In the genomic region with DNA sequence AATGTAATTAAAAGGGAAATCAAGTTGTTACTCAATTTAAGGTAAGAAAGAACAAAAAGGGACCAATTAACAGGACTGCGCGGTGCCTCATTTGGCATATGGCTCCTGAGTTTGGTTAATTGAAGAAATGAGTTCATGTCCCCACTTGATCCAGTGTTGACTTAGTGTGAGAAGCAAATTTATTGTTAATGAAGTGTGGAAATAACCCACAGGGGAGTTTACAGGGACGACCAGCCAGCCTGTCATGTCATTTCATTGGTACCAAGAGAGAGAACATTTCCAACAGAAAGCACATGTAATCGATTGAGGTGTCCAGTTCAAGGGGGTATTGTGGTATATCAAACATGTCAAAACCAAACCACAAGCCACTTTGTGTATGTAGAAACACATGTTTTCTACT, we compare ENCODE assay signal across 26 mouse cellular contexts.
A peak's percentile ranks its signal among the peaks of the same experiment; 100 is the strongest.
DNase-seq lines count a peak whose midpoint lies in the region; ATAC-seq and TF ChIP-seq lines count a peak whose summit lies in the region.
"Had no signal": no experiment of that assay in that cellular context is flagged by ENCODE, and none has a peak within 500 bp of the region (broad histone marks: within the 10 kb centered on the region; RNA-seq: fewer than 3 reads in every experiment).

No protein-coding gene starts in this region.

- no peak overlapping the region for H3K27ac ChIP-seq in forebrain, embryonic 14.5 days (ENCODE audit: low read depth, low read length)
- no peak overlapping the region for H3K27ac ChIP-seq in forebrain, postnatal 0 days (ENCODE audit: low read depth, low read length)
- H3K27ac ChIP-seq in neural tube, embryonic 12.5 days: no peak overlapping the region
- H3K27ac ChIP-seq: embryonic facial prominence, embryonic 10.5 days; embryonic facial prominence, embryonic 13.5 days; heart, embryonic 15.5 days; hindbrain, embryonic 10.5 days; hindbrain, embryonic 13.5 days; intestine, embryonic 15.5 days had no signal

- no peaks in the 10 kb centered on the region for H3K4me1 ChIP-seq in forebrain, embryonic 14.5 days (ENCODE audit: control insufficient read depth, insufficient read depth, low read length)
- H3K4me1 ChIP-seq in forebrain, postnatal 0 days (ENCODE audit: insufficient read depth): no peaks in the 10 kb centered on the region
- H3K4me1 ChIP-seq in neural tube, embryonic 12.5 days: no peaks in the 10 kb centered on the region
- H3K4me1 ChIP-seq: embryonic facial prominence, embryonic 10.5 days; embryonic facial prominence, embryonic 13.5 days; heart, embryonic 12.5 days; heart, embryonic 15.5 days; hindbrain, embryonic 10.5 days; hindbrain, embryonic 13.5 days; intestine, embryonic 15.5 days had no signal

- no peak overlapping the region for H3K9ac ChIP-seq in forebrain, embryonic 14.5 days (ENCODE audit: low read length)
- no peak overlapping the region for H3K9ac ChIP-seq in forebrain, postnatal 0 days
- H3K9ac ChIP-seq in neural tube, embryonic 12.5 days: no peak overlapping the region
- H3K9ac ChIP-seq: embryonic facial prominence, embryonic 13.5 days; heart, embryonic 12.5 days; heart, embryonic 15.5 days; hindbrain, embryonic 13.5 days; intestine, embryonic 15.5 days had no signal

- TF ChIP-seq CTCF in forebrain, postnatal 0 days (IDR thresholded peaks at IDR 0.05; ENCODE audit: low read depth): no peak

- H3K4me2 ChIP-seq in forebrain, embryonic 14.5 days (ENCODE audit: low read length): no peak overlapping the region
- no peak overlapping the region for H3K4me2 ChIP-seq in forebrain, postnatal 0 days (ENCODE audit: low read depth)
- no peak overlapping the region for H3K4me2 ChIP-seq in neural tube, embryonic 12.5 days (replicated peaks)
- H3K4me2 ChIP-seq: embryonic facial prominence, embryonic 13.5 days; heart, embryonic 12.5 days; heart, embryonic 15.5 days; hindbrain, embryonic 13.5 days; intestine, embryonic 15.5 days had no signal

- no peaks in the 10 kb centered on the region for H3K27me3 ChIP-seq in forebrain, embryonic 14.5 days (replicated peaks; ENCODE audit: control insufficient read depth, insufficient read depth, low read length)
- H3K27me3 ChIP-seq in forebrain, postnatal 0 days (ENCODE audit: insufficient read depth, low read length): no peaks in the 10 kb centered on the region
- H3K27me3 ChIP-seq in neural tube, embryonic 12.5 days (replicated peaks): no peaks in the 10 kb centered on the region
- H3K27me3 ChIP-seq: embryonic facial prominence, embryonic 13.5 days; heart, embryonic 12.5 days; heart, embryonic 15.5 days; hindbrain, embryonic 13.5 days; intestine, embryonic 15.5 days had no signal

- no peaks in the 10 kb centered on the region for H3K9me3 ChIP-seq in forebrain, embryonic 14.5 days (replicated peaks; ENCODE audit: control insufficient read depth, low read length)
- no peaks in the 10 kb centered on the region for H3K9me3 ChIP-seq in forebrain, postnatal 0 days (ENCODE audit: low read length)
- H3K9me3 ChIP-seq in neural tube, embryonic 12.5 days: no peaks in the 10 kb centered on the region
- H3K9me3 ChIP-seq: embryonic facial prominence, embryonic 10.5 days; embryonic facial prominence, embryonic 13.5 days; heart, embryonic 12.5 days; heart, embryonic 15.5 days; hindbrain, embryonic 10.5 days; hindbrain, embryonic 13.5 days; intestine, embryonic 15.5 days had no signal

- WGBS in forebrain, embryonic 14.5 days: 47% methylated on average over 4 of the region's 4 CpGs
- WGBS in forebrain, postnatal 0 days: 45% methylated on average over 4 of the region's 4 CpGs
- 63% methylated on average over 4 of the region's 4 CpGs for WGBS in neural tube, embryonic 12.5 days

- H3K36me3 ChIP-seq in forebrain, embryonic 14.5 days (ENCODE audit: control insufficient read depth, insufficient read depth, low read length): no peaks in the 10 kb centered on the region
- H3K36me3 ChIP-seq in forebrain, postnatal 0 days (ENCODE audit: insufficient read depth): no peaks in the 10 kb centered on the region
- H3K36me3 ChIP-seq in neural tube, embryonic 12.5 days: no peaks in the 10 kb centered on the region
- H3K36me3 ChIP-seq: embryonic facial prominence, embryonic 10.5 days; embryonic facial prominence, embryonic 13.5 days; heart, embryonic 12.5 days; heart, embryonic 15.5 days; hindbrain, embryonic 10.5 days; hindbrain, embryonic 13.5 days; intestine, embryonic 15.5 days had no signal

- DNase-seq in embryo, embryonic 11 days: peak; percentile 1
- DNase-seq in embryo, embryonic 10.5 days (ENCODE audit: low spot score): no peak
- peak; percentile 36 for DNase-seq in forebrain, embryonic 14.5 days (ENCODE audit: low spot score)
- DNase-seq in forebrain, postnatal 0 days: no peak
- DNase-seq in neural tube, embryonic 10.5 days (ENCODE audit: extremely low spot score, low spot score): no peak
- DNase-seq: adrenal gland, adult 8-10 months; adrenal gland, postnatal 25 days; cerebellum, adult 18-20 months; cerebellum, adult 9-10 months; cerebellum, postnatal 14 days; gastrocnemius, postnatal 10 days; gastrocnemius, postnatal 36 days; heart, postnatal 10 days; heart, postnatal 36 days; kidney, adult 11 months; kidney, adult 8-10 months had no signal

- ATAC-seq in forebrain, embryonic 14.5 days: 0 out of 2 replicates have a peak, but pooled peaks have one; percentile 44
- ATAC-seq in forebrain, postnatal 0 days: no peak
- ATAC-seq in neural tube, embryonic 12.5 days (ENCODE audit: low FRiP score, low read depth): peak; percentile 41; the same call in 1 of the 2 replicates
- ATAC-seq: activated CD4-positive, CD25-positive, alpha-beta regulatory T cell, adult 4 months; intestine, embryonic 15.5 days had no signal

- H3K4me3 ChIP-seq in forebrain, embryonic 14.5 days (ENCODE audit: low read depth, low read length): no peak overlapping the region
- H3K4me3 ChIP-seq in forebrain, postnatal 0 days (ENCODE audit: low read depth, low read length): no peak overlapping the region
- H3K4me3 ChIP-seq in neural tube, embryonic 12.5 days: no peak overlapping the region
- H3K4me3 ChIP-seq: embryonic facial prominence, embryonic 10.5 days; embryonic facial prominence, embryonic 13.5 days; erythroblast, embryonic 14.5 days; heart, embryonic 12.5 days; heart, embryonic 15.5 days; hindbrain, embryonic 10.5 days; hindbrain, embryonic 13.5 days; intestine, embryonic 15.5 days had no signal

Comparison
In these comparisons a context has a peak if more than half of its experiments do, and no peak if none do; other contexts are left out.
1. DNase-seq: peak in embryo, embryonic 11 days (single experiment) and forebrain, embryonic 14.5 days (single experiment); none in embryo, embryonic 10.5 days (single experiment), forebrain, postnatal 0 days (single experiment) and neural tube, embryonic 10.5 days (single experiment).